Mouse (Mus musculus) neural tube, embryonic 13.5 days (tissue): Measurements from ENCODE around the gene Galnt18. TPM values are rescaled to one million over a fixed set of nuclear protein-coding genes. Genes with fewer than 3 reads are reported as not detected.

ENCODE experiments used
- microRNA-seq: library from miRNA; unstranded; fragments of <30 nt; microRNA quantifications from one replicate; pipeline ENCODE4, GENCODE M21; 2016
- polyA plus RNA-seq: library from polyadenylated mRNA; unstranded; fragments of >200 nt; fragmentation: Nextera tagmentation; extraction: Ambion mirVana; gene quantifications from 2 replicates; pipeline ENCODE4 v1.2.1, GENCODE M21; 2015

The Galnt18 gene
- polyA plus RNA-seq, 1 experiment from 2014 or later: 10.0 TPM

Small RNA genes within 50 kb of the gene (microRNA-seq; reads per million reads assigned to microRNA genes)
- gene Gm25787: not detected

Other genes with a start within 250 kb of the Galnt18 start
- 68.0 and 79.8 TPM in 2 replicates for gene Usp47, start 243.5 kb upstream of the Galnt18 start, polyA plus RNA-seq